Mouse (Mus musculus) heart, embryonic 10.5 days (tissue): ENCODE measurements around the gene Olfr1387. TPM values are rescaled to one million over a fixed set of nuclear protein-coding genes. Genes with fewer than 3 reads are reported as not detected.
"Not testable (repeated sequence)": the region's sequence is repeated elsewhere in the genome, so short reads cannot be mapped to it uniquely, and the experiment has no call there.

ENCODE experiments used
- DNase-seq: peaks from one replicate; pipeline ENCODE4 v3.0.0-alpha.2; 2017; ENCODE audit warnings: low spot score
- H3K27ac ChIP-seq: fragments of 300-500 bp; sonication (generic); 2 replicates; pipeline ENCODE4 v1.5.1; 2016; ENCODE audit warnings: mild to moderate bottlenecking
- H3K27me3 ChIP-seq: fragments of 300-500 bp; sonication (generic); 2 replicates; pipeline ENCODE4 v1.6.1; 2016; ENCODE audit warnings: mild to moderate bottlenecking; ENCODE audit not compliant: poor library complexity, insufficient read depth, severe bottlenecking
- H3K36me3 ChIP-seq: fragments of 300-500 bp; sonication (generic); 2 replicates; pipeline ENCODE4 v1.6.1; 2016; ENCODE audit warnings: mild to moderate bottlenecking, moderate library complexity
- H3K4me1 ChIP-seq: fragments of 300-500 bp; sonication (generic); 2 replicates; pipeline ENCODE4 v1.6.1; 2016; ENCODE audit warnings: mild to moderate bottlenecking
- H3K4me3 ChIP-seq: fragments of 300-500 bp; sonication (generic); 2 replicates; pipeline ENCODE4 v1.5.1; 2016; ENCODE audit warnings: mild to moderate bottlenecking, moderate library complexity
- H3K9me3 ChIP-seq: fragments of 300-500 bp; sonication (generic); 2 replicates; pipeline ENCODE4 v1.6.1; 2016; ENCODE audit warnings: mild to moderate bottlenecking, moderate library complexity
- WGBS: fragments of 180-500 bp; shearing (Covaris S2); methylation state at CpG from one replicate; pipeline ENCODE4 v1.1.7; 2016; 5-methylcytosine and 5-hydroxymethylcytosine counted together
- polyA plus RNA-seq: library from polyadenylated mRNA; unstranded; fragments of >200 nt; fragmentation: Nextera tagmentation; extraction: Ambion mirVana; gene quantifications from 2 replicates; pipeline ENCODE4 v1.2.1, GENCODE M21; 2016

The Olfr1387 gene
- not detected in 2 replicates for polyA plus RNA-seq

DNA sequence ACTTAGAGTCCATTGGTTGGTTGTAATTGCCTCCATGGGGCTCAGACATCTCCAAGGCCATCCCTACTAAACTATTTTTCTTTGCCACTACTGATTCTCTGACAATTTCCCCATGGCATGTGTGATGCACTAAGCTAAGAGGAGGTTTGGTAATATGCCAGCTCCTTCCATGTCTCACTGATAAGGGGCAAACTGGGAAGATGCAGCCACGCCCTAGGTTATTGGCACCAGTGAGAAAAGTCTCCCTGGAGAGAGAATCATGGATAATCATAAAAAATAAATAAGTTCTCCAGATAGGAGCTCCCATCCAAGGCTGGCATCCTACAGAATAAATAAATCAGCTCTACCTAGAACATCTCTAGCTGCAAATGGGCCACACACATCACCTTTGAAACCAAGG, at the start of gene Olfr1387:
Gene Olfr1387 (plus strand): TSS at position 301 of the 400 bp plus-strand sequence.
- no peaks in the 10 kb centered on the region for H3K9me3 ChIP-seq
- H3K27ac ChIP-seq: no peak within 1 kb of the TSS
- no peaks in the 10 kb centered on the region for H3K4me1 ChIP-seq
- no peak for DNase-seq
- no peak within 1 kb of the TSS for H3K4me3 ChIP-seq
- H3K36me3 ChIP-seq: no peaks in the 10 kb centered on the region
- no peaks in the 10 kb centered on the region for H3K27me3 ChIP-seq
- WGBS: 73% methylated on average over 1 of the region's 1 CpGs

DNA sequence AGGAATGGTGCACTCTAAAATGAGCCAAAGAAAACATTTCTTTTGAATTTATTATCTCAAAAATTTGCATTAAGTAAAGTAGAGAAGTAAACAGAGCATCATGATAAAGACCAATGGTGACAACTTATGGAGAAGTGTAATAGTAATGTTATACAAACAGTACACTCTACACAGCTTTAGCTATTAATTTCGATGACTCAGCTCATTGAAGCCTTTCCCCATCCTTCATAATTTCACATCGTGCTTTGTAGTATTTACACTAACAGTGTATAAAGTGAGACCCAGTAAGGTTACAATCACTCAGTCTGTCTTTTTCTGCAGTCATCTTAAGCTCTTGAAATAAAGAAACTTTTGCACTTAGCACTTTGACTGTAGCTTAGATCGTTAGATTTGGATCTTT, 48.4 kb upstream of the Olfr1387 start:
- DNase-seq: no peak
- Histone ChIP-seq H3K4me1 (no peaks in the 10 kb centered on the region), H3K27me3 (no peaks in the 10 kb centered on the region), H3K9me3 (no peaks in the 10 kb centered on the region), H3K4me3 (no peak overlapping the region), H3K27ac (no peak overlapping the region), H3K36me3 (no peaks in the 10 kb centered on the region)
- WGBS: 58% methylated on average over 3 of the region's 3 CpGs

DNA sequence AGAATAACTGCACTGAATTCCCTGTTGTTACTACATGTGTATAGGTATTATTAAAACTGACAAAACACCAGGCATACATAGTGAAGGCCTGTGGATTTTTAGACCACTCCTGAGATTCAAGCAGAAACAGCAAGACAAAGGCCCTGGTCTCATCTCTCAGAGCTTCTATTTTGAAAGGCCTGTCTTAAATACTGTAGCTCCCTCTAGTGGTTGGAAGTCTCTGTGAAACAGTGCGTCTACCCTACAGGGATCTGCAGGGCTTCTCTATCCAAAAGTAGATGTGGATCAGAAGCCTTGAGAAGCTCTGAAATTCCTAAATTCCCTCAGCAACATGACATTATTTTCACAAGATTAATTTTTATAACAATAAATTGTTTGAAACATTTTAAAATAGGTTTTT, 44.6 kb upstream of the Olfr1387 start:
- no peak overlapping the region for H3K4me3 ChIP-seq
- H3K36me3 ChIP-seq: no peaks in the 10 kb centered on the region
- no peaks in the 10 kb centered on the region for H3K27me3 ChIP-seq
- no peaks in the 10 kb centered on the region for H3K9me3 ChIP-seq
- no peak for DNase-seq
- H3K27ac ChIP-seq: no peak overlapping the region
- H3K4me1 ChIP-seq: no peaks in the 10 kb centered on the region
- 15% methylated on average over 1 of the region's 1 CpGs for WGBS

DNA sequence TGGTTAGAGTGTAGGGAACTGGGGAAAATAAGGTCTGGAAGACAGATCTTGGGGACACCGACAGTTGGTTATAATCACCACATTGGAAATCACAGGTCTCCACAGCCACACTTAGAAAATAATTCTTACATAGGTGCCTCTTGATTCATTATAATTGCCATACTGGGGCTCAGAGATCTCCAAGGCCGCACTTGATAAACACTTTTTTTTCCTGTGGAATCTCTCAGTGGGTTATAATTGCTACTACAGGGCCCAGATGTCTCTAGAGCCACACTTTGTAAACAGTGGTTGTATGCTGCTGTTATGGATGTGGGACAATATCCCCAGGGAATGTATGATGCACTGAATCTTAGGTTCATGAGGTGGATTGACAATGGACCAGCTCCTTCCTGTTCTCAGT, 32.4 kb upstream of the Olfr1387 start, which contains the start of gene Olfr1389:
Gene Olfr1389 (plus strand): TSS at position 301 of the 400 bp plus-strand sequence.
- no peaks in the 10 kb centered on the region for H3K27me3 ChIP-seq
- no peak within 1 kb of the TSS for H3K27ac ChIP-seq
- no peak for DNase-seq
- H3K4me3 ChIP-seq: no peak within 1 kb of the TSS
- H3K36me3 ChIP-seq: no peaks in the 10 kb centered on the region
- no peaks in the 10 kb centered on the region for H3K9me3 ChIP-seq
- H3K4me1 ChIP-seq: no peaks in the 10 kb centered on the region; the same call in 1 of the 2 replicates
- 75% methylated on average over 2 of the region's 2 CpGs for WGBS

DNA sequence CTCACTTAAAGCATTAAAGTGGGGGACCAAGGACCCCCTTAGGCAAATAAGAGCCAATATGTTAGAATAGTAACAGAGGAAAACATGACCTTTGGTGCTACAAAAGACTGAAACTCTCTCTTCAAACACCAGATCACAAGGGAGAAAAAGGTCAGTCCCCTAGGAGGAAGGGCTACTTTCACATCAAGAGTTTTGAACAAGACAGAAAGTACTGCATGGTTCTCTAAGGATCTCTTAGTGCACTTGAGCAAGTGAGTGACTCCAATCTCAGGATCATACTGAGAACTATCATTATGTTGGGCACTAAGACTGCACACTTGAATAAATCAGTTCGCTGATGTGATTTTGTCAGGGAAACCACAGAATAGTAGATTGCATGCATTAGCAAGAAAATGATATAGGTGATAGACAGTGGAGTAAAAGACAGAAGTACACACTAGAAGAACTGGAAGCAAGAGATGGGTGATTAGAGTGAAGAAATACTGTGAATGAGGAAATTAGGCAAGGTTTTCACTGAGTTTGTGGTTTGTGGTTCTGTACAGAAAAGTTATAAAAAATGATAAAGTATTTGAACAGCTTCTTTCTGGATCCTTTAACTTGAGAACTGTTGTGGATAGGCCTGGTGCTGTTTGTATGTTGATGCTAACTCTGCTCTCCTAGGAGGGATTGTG, 29.8 kb upstream of the Olfr1387 start:
- H3K36me3 ChIP-seq: no peaks in the 10 kb centered on the region
- no peaks in the 10 kb centered on the region; the same call in 1 of the 2 replicates for H3K4me1 ChIP-seq
- no peaks in the 10 kb centered on the region for H3K27me3 ChIP-seq
- no peak overlapping the region for H3K27ac ChIP-seq
- no peak for DNase-seq
- no peaks in the 10 kb centered on the region for H3K9me3 ChIP-seq
- no peak overlapping the region for H3K4me3 ChIP-seq
- 86% methylated on average over 1 of the region's 1 CpGs for WGBS

DNA sequence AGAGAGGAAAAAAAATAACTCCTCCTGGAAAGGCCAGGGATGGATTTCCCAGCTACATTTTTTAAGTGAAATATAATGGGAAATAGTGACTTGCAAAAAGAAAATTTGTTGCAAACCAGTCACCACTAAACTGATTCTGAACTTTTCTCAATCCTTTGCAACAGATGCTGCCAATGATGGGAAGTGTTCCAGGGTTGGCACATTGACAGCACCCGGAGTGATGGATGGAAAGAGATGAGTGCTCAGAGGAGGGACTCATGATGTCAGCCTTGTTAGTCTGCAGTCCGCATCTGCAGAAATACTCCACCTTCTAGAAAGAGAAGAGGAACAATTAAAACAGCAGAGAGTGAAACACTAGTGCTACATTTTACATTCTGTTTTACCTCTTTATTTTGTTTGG, 25.5 kb upstream of the Olfr1387 start:
- H3K9me3 ChIP-seq: no peaks in the 10 kb centered on the region
- H3K27me3 ChIP-seq: no peaks in the 10 kb centered on the region
- no peak overlapping the region for H3K27ac ChIP-seq
- 73% methylated on average over 2 of the region's 2 CpGs for WGBS
- DNase-seq: no peak
- H3K36me3 ChIP-seq: no peaks in the 10 kb centered on the region
- no peaks in the 10 kb centered on the region for H3K4me1 ChIP-seq
- no peak overlapping the region for H3K4me3 ChIP-seq

DNA sequence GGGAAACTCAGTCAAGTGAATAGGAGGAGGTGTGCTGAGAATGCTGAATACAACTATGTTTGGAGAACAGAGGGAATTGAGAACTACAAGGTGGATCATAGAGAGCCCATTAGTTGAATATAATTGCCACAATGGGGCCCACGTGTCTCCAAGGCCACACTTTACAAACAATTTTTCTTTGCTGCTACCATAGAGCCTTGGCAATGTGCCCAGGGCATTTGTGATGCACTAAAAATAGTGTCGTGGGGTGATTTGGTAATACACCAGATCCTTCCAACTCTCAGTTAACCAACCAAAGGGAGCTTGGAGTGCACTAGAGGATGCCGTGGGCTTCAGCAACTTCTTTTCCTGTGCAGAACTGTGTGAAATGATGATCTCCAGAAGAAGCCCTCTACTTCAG, 18.7 kb upstream of the Olfr1387 start, which contains the start of gene Olfr1388:
Gene Olfr1388 (plus strand): TSS at position 214 of the 400 bp plus-strand sequence.
- H3K4me1 ChIP-seq: no peaks in the 10 kb centered on the region
- H3K27ac ChIP-seq: no peak within 1 kb of the TSS
- WGBS: 82% methylated on average over 3 of the region's 3 CpGs
- H3K27me3 ChIP-seq: no peaks in the 10 kb centered on the region
- H3K36me3 ChIP-seq: no peaks in the 10 kb centered on the region
- H3K4me3 ChIP-seq: no peak within 1 kb of the TSS
- no peaks in the 10 kb centered on the region for H3K9me3 ChIP-seq
- no peak for DNase-seq

DNA sequence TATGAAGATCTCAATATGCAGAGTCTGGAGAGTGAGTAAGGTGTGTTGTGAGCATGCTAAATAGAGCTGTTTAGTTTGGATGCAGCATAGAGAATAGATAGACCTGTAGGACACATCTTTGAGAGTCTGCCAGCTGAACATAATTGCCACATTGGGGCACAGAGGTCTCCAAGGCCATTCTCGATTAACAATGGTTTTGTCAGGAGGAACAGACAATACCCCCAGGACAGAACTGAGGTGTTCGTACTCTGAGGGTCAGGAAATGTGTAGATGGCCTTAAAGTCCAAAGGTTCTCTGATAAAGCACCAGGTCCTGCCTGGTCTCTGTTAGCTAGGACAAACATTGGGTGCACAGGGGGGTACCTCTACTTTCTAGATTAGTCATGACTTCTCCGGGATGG, 9.6 kb downstream of the Olfr1387 start, which contains the start of gene Olfr1386:
Gene Olfr1386 (plus strand): TSS at position 301 of the 400 bp plus-strand sequence.
- WGBS: 78% methylated on average over 3 of the region's 3 CpGs
- not testable (repeated sequence) for H3K4me3 ChIP-seq, H3K27me3 ChIP-seq, DNase-seq, H3K36me3 ChIP-seq, H3K9me3 ChIP-seq, H3K27ac ChIP-seq, H3K4me1 ChIP-seq

DNA sequence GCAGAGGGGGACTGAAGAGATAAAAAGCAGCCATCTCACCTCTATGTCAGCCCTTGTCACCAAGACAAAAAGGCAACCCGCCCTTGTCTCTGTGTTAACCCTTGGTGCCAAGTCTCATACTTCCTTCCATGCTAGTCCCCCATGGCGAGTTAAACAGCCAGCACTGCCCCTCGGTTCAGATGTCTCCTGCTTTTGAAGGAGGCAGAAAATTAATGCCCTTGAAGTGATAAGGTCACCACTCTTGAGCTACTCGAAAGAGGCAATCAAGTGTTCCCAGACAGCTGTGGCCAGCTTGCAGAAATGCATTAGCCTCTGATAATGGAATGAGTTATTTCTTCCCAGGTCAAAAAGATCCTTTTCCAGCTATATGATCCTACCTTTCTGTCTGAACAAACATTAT, 30.8 kb downstream of the Olfr1387 start:
- DNase-seq: no peak
- H3K27ac ChIP-seq: no peak overlapping the region
- no peaks in the 10 kb centered on the region for H3K27me3 ChIP-seq
- 47% methylated on average over 4 of the region's 4 CpGs for WGBS
- no peaks in the 10 kb centered on the region for H3K9me3 ChIP-seq
- H3K36me3 ChIP-seq: no peaks in the 10 kb centered on the region
- H3K4me1 ChIP-seq: no peaks in the 10 kb centered on the region
- no peak overlapping the region for H3K4me3 ChIP-seq

DNA sequence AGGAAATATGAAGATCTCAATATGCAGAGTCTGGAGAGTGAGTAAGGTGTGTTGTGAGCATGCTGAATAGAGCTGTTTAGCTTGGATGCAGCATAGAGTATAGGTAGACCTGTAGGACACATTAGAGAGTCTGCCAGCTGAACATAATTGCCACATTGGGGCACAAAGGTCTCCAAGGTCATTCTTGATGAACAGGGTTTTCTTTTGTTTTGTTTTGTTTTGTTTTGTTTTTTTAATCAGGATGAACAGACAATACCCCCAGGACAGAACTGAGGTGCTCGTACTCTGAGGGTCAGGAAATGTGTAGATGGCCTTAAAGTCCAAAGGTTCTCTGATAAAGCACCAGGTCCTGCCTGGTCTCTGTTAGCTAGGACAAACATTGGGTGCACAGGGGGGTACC, 33.6 kb downstream of the Olfr1387 start, which contains the start of gene Olfr1385:
Gene Olfr1385 (plus strand): TSS at position 301 of the 400 bp plus-strand sequence.
- DNase-seq, H3K4me1 ChIP-seq, H3K27me3 ChIP-seq, H3K9me3 ChIP-seq, H3K27ac ChIP-seq, H3K36me3 ChIP-seq, H3K4me3 ChIP-seq: not testable (repeated sequence)
- WGBS: 70% methylated on average over 1 of the region's 1 CpGs

Other genes with a start within 250 kb of the Olfr1387 start
- gene Mgat1, start 211.2 kb upstream of the Olfr1387 start, polyA plus RNA-seq: 41.1 and 46.9 TPM in 2 replicates
- not detected in 2 replicates for gene Olfr1393, start 177.0 kb upstream of the Olfr1387 start, polyA plus RNA-seq
- not detected in 2 replicates for gene Olfr1392, start 170.1 kb upstream of the Olfr1387 start, polyA plus RNA-seq
- gene Olfr10, start 150.6 kb upstream of the Olfr1387 start, polyA plus RNA-seq: not detected in 2 replicates
- not detected in 2 replicates for gene Olfr1391, start 132.6 kb upstream of the Olfr1387 start, polyA plus RNA-seq
- gene Olfr1390, start 120.2 kb upstream of the Olfr1387 start, polyA plus RNA-seq: not detected in 2 replicates
- gene Olfr1389, start 32.3 kb upstream of the Olfr1387 start, polyA plus RNA-seq: not detected in 2 replicates
- 0.16 and 0.18 TPM in 2 replicates for gene Olfr1388, start 18.7 kb upstream of the Olfr1387 start, polyA plus RNA-seq
- gene Olfr1386, start 9.7 kb downstream of the Olfr1387 start, polyA plus RNA-seq: not detected in 2 replicates
- not detected in 2 replicates for gene Olfr1385, start 33.7 kb downstream of the Olfr1387 start, polyA plus RNA-seq
- gene Olfr1384, start 51.4 kb downstream of the Olfr1387 start, polyA plus RNA-seq: not detected in 2 replicates
- not detected in 2 replicates for gene Olfr1383, start 64.3 kb downstream of the Olfr1387 start, polyA plus RNA-seq
- gene Olfr1382, start 72.9 kb downstream of the Olfr1387 start, polyA plus RNA-seq: not detected in 2 replicates
- not detected in 2 replicates for gene Olfr1381, start 88.1 kb downstream of the Olfr1387 start, polyA plus RNA-seq
- not detected in 2 replicates for gene Olfr1380, start 101.5 kb downstream of the Olfr1387 start, polyA plus RNA-seq
- 7.3 and 8.2 TPM in 2 replicates for gene Flt4, start 153.9 kb downstream of the Olfr1387 start, polyA plus RNA-seq
- 0.30 and 1.3 TPM in 2 replicates for gene Scgb3a1, start 208.3 kb downstream of the Olfr1387 start, polyA plus RNA-seq